In the genomic region with DNA sequence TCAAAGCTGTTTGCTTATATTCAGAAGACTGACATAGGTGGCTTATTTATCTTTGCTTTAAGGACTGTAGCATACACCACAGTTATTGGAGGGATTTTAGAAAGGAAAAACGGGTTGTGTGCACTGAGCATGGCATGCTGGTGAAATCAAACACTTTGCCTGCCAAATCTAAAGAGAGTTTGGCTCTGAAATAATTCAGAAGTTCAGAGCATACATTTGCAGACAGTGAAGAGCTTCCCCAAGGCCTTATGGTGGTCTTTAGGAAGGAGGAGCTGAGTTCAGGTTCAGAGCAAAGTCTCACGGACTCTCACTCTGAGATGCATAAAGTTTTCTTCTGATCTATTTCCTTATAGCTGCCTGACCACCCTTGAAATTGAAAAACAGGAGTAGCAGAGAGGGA, we compare ENCODE assay signal across 8 mouse cellular contexts. TPM values are rescaled to one million over a fixed set of nuclear protein-coding genes. Genes with fewer than 3 reads are reported as not detected.
DNase-seq lines count a peak whose midpoint lies in the region; ATAC-seq and TF ChIP-seq lines count a peak whose summit lies in the region.

A gene (plus strand): TSS at position 301 of the 400 bp plus-strand sequence.

- H3K4me2 ChIP-seq in kidney, embryonic 15.5 days, result peak within 1 kb of the TSS; percentile 89
- H3K4me2 ChIP-seq in embryonic facial prominence, embryonic 15.5 days (replicated peaks), result peak within 1 kb of the TSS; percentile 94
- H3K4me2 ChIP-seq in intestine, postnatal 0 days (replicated peaks; ENCODE audit: low read depth), result peak within 1 kb of the TSS; percentile 76
- H3K4me2 ChIP-seq in midbrain, embryonic 13.5 days (replicated peaks), result peak within 1 kb of the TSS; percentile 70

- WGBS in kidney, embryonic 15.5 days, result 38% methylated on average over 2 of the region's 2 CpGs
- WGBS in embryonic facial prominence, embryonic 15.5 days, result 30% methylated on average over 2 of the region's 2 CpGs
- WGBS in intestine, postnatal 0 days, result 33% methylated on average over 2 of the region's 2 CpGs
- WGBS in midbrain, embryonic 13.5 days, result 44% methylated on average over 2 of the region's 2 CpGs

- H3K27ac ChIP-seq in kidney, embryonic 15.5 days, result no peak within 1 kb of the TSS
- H3K27ac ChIP-seq in embryonic facial prominence, embryonic 15.5 days (replicated peaks), result no peak within 1 kb of the TSS
- no peak within 1 kb of the TSS for H3K27ac ChIP-seq in intestine, postnatal 0 days (ENCODE audit: low read depth, low read length)
- H3K27ac ChIP-seq in midbrain, embryonic 13.5 days, result peak within 1 kb of the TSS; percentile 81

- H3K9ac ChIP-seq in kidney, embryonic 15.5 days, result peak within 1 kb of the TSS; percentile 31; the same call in 1 of the 2 replicates
- no peak within 1 kb of the TSS for H3K9ac ChIP-seq in embryonic facial prominence, embryonic 15.5 days
- H3K9ac ChIP-seq in intestine, postnatal 0 days (ENCODE audit: low read depth, low read length), result peak within 1 kb of the TSS; percentile 31; the same call in 1 of the 2 replicates
- H3K9ac ChIP-seq in midbrain, embryonic 13.5 days (replicated peaks), result peak within 1 kb of the TSS; percentile 87

- peak within 1 kb of the TSS; percentile 51 for H3K4me3 ChIP-seq in kidney, embryonic 15.5 days (replicated peaks)
- peak within 1 kb of the TSS; percentile 49 for H3K4me3 ChIP-seq in embryonic facial prominence, embryonic 15.5 days (replicated peaks)
- H3K4me3 ChIP-seq in intestine, postnatal 0 days (ENCODE audit: low read depth, low read length), result peak within 1 kb of the TSS; percentile 41
- H3K4me3 ChIP-seq in midbrain, embryonic 13.5 days (replicated peaks), result peak within 1 kb of the TSS; percentile 74

- no peaks in the 10 kb centered on the region for H3K9me3 ChIP-seq in kidney, embryonic 15.5 days (replicated peaks)
- H3K9me3 ChIP-seq in embryonic facial prominence, embryonic 15.5 days (replicated peaks), result no peaks in the 10 kb centered on the region
- H3K9me3 ChIP-seq in intestine, postnatal 0 days (ENCODE audit: control insufficient read depth), result no peaks in the 10 kb centered on the region
- no peaks in the 10 kb centered on the region for H3K9me3 ChIP-seq in midbrain, embryonic 13.5 days

- no peaks in the 10 kb centered on the region for H3K36me3 ChIP-seq in kidney, embryonic 15.5 days
- H3K36me3 ChIP-seq in embryonic facial prominence, embryonic 15.5 days, result no peaks in the 10 kb centered on the region
- no peaks in the 10 kb centered on the region for H3K36me3 ChIP-seq in intestine, postnatal 0 days (ENCODE audit: control insufficient read depth, insufficient read depth)
- H3K36me3 ChIP-seq in midbrain, embryonic 13.5 days, result no peaks in the 10 kb centered on the region

- no peak for ATAC-seq in kidney, embryonic 15.5 days (replicated peaks; ENCODE audit: low FRiP score)
- no peak for ATAC-seq in embryonic facial prominence, embryonic 15.5 days (ENCODE audit: insufficient number of reproducible peaks, low FRiP score, low TSS enrichment, low read depth)
- ATAC-seq in intestine, postnatal 0 days, result no peak
- no peak; the same call in 1 of the 2 replicates for ATAC-seq in midbrain, embryonic 13.5 days
- no peak for ATAC-seq in activated CD4-positive, CD25-positive, alpha-beta regulatory T cell, adult 4 months

- no peak for DNase-seq in kidney, postnatal 10 days
- DNase-seq in cerebellum, postnatal 10 days, result no peak
- DNase-seq in embryo, embryonic 9.5 days (ENCODE audit: extremely low spot score), result no peak

- no peak for TF ChIP-seq CTCF in intestine, postnatal 0 days (IDR thresholded peaks at IDR 0.05; ENCODE audit: low read depth)

- H3K27me3 ChIP-seq in kidney, embryonic 15.5 days, result peaks cover 16% of the 10 kb centered on the region
- 0 out of 2 replicates have a peak, but pooled peaks cover 3% of the 10 kb centered on the region for H3K27me3 ChIP-seq in embryonic facial prominence, embryonic 15.5 days
- no peaks in the 10 kb centered on the region; the same call in 1 of the 2 replicates for H3K27me3 ChIP-seq in intestine, postnatal 0 days (replicated peaks; ENCODE audit: control insufficient read depth, insufficient read depth, low read length)
- H3K27me3 ChIP-seq in midbrain, embryonic 13.5 days, result no peaks in the 10 kb centered on the region

- peaks cover 10% of the 10 kb centered on the region; the same call in 1 of the 2 replicates for H3K4me1 ChIP-seq in kidney, embryonic 15.5 days
- peaks cover 10% of the 10 kb centered on the region; the same call in 1 of the 2 replicates for H3K4me1 ChIP-seq in embryonic facial prominence, embryonic 15.5 days
- no peaks in the 10 kb centered on the region for H3K4me1 ChIP-seq in intestine, postnatal 0 days (replicated peaks; ENCODE audit: control insufficient read depth, insufficient read depth, low read length)
- peaks cover 10% of the 10 kb centered on the region; the same call in 1 of the 2 replicates for H3K4me1 ChIP-seq in midbrain, embryonic 13.5 days (replicated peaks)

RNA-seq across cellular contexts. Expression of the gene that starts here (rescaled TPM):
- 3.0 and 4.5 TPM in 2 replicates for polyA plus RNA-seq in kidney, embryonic 15.5 days (2015; fragmentation: Nextera tagmentation; extraction: Ambion mirVana)
- polyA plus RNA-seq in embryonic facial prominence, embryonic 15.5 days (2015; fragmentation: Nextera tagmentation; extraction: Ambion mirVana), result 7.2 and 9.9 TPM in 2 replicates
- 8.7 and 9.3 TPM in 2 replicates for polyA plus RNA-seq in intestine, postnatal 0 days (2015; fragmentation: Nextera tagmentation; extraction: Ambion mirVana)
- polyA plus RNA-seq in midbrain, embryonic 13.5 days (2015; fragmentation: Nextera tagmentation; extraction: Ambion mirVana), result 35.0 and 39.7 TPM in 2 replicates
- polyA plus RNA-seq in activated CD4-positive, CD25-positive, alpha-beta regulatory T cell, adult 4 months (2017; shearing (Covaris generic)), result under 1 TPM in 1 of 2 experiments, not detected in 1; 0.12 TPM
